Mouse (Mus musculus) lung, postnatal 0 days (tissue): ENCODE measurements around the gene Asic3. TPM values are rescaled to one million over a fixed set of nuclear protein-coding genes. Genes with fewer than 3 reads are reported as not detected.
A peak's percentile ranks its signal among the peaks of the same experiment; 100 is the strongest.

Experiments
- ATAC-seq: fragments of 200-750 bp; cut with Nextera tagmentation; 2 replicates; pipeline ENCODE4 v1.8.0; 2017; ENCODE audit warnings: moderate library complexity
- DNase-seq: peaks from one replicate; pipeline ENCODE4 v3.0.0-alpha.2; 2016; ENCODE audit warnings: low spot score
- H3K27ac ChIP-seq: fragments of 300-500 bp; sonication (generic); 2 replicates; pipeline ENCODE4 v1.5.1; 2014; ENCODE audit warnings: antibody characterized with exemption, mild to moderate bottlenecking, low read length, mixed read lengths
- H3K27me3 ChIP-seq: fragments of 300-500 bp; sonication (generic); replicated peaks from 2 replicates; pipeline ENCODE4 v1.6.1; 2014; ENCODE audit warnings: low read length, mixed read lengths; ENCODE audit not compliant: insufficient read depth
- H3K36me3 ChIP-seq: fragments of 300-500 bp; sonication (generic); 2 replicates; pipeline ENCODE4 v1.6.1; 2014; ENCODE audit warnings: low read length, mixed read lengths; ENCODE audit not compliant: insufficient read depth
- H3K4me1 ChIP-seq: fragments of 300-500 bp; sonication (generic); 2 replicates; pipeline ENCODE4 v1.6.1; 2014; ENCODE audit warnings: antibody characterized with exemption, low read depth, low read length, mixed read lengths; ENCODE audit not compliant: insufficient read depth
- H3K4me2 ChIP-seq: fragments of 300-500 bp; sonication (generic); replicated peaks from 2 replicates; pipeline ENCODE4 v1.6.1; 2014; ENCODE audit warnings: low read depth, mild to moderate bottlenecking, low read length, moderate library complexity, mixed read lengths
- H3K4me3 ChIP-seq: fragments of 300-500 bp; sonication (generic); 2 replicates; pipeline ENCODE4 v1.5.1; 2014; ENCODE audit warnings: low read depth, low read length
- H3K9ac ChIP-seq: fragments of 300-500 bp; sonication (generic); replicated peaks from 2 replicates; pipeline ENCODE4 v1.6.1; 2014; ENCODE audit warnings: low read depth, mild to moderate bottlenecking
- H3K9me3 ChIP-seq: fragments of 300-500 bp; sonication (generic); 2 replicates; pipeline ENCODE4 v1.6.1; 2016; ENCODE audit warnings: low read length, mixed read lengths
- CTCF ChIP-seq: IDR thresholded peaks from 2 replicates; pipeline ENCODE4 v1.5.1; 2016; ENCODE audit warnings: antibody characterized with exemption, mild to moderate bottlenecking
- EP300 ChIP-seq: IDR thresholded peaks from 2 replicates; pipeline ENCODE4 v1.6.1; 2016; ENCODE audit warnings: antibody characterized with exemption, mild to moderate bottlenecking, control low read depth
- WGBS: fragments of 180-500 bp; shearing (Covaris S2); extraction: QIAGEN DNeasy Blood & Tissue Kit; methylation state at CpG from one replicate; pipeline ENCODE4 v1.1.7; 2014; 5-methylcytosine and 5-hydroxymethylcytosine counted together
- polyA plus RNA-seq: library from polyadenylated mRNA; unstranded; fragments of >200 nt; fragmentation: Nextera tagmentation; extraction: Ambion mirVana; gene quantifications from 2 replicates; pipeline ENCODE4 v1.2.1, GENCODE M21; 2015

Gene Asic3
- polyA plus RNA-seq, 1 experiment from 2014 or later = 0.07 TPM

DNA sequence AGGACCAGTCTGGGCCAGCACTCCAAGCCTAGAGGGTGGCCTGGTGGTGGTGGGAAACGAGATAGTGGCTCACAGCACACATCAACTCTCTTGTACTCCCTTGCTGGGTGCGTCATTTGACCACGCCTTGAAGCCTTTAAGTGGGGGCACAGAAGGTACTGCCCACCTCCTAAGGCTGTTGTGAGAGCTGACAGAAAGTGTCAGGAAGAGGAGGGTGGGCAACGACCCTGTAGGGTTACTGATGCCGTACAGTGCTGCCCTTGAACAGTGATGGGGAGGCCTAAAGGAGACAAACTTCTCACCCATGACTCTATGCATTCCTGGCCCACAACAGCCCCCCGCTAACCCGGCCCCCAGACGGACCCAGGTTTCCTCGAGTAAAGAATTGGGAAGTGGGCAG, 46.8 kb upstream of the Asic3 start:
- no peaks in the 10 kb centered on the region for H3K36me3 ChIP-seq
- H3K27me3 ChIP-seq = no peaks in the 10 kb centered on the region
- no peak for DNase-seq
- H3K4me2 ChIP-seq = peak overlapping the region; percentile 50; the same call in 1 of the 2 replicates
- H3K4me1 ChIP-seq = no peaks in the 10 kb centered on the region
- H3K9ac ChIP-seq = no peak overlapping the region
- no peak for ATAC-seq
- TF ChIP-seq CTCF (no peak), EP300 (no peak)
- WGBS = 79% methylated on average over 9 of the region's 9 CpGs
- no peak overlapping the region for H3K4me3 ChIP-seq
- H3K27ac ChIP-seq = no peak overlapping the region
- H3K9me3 ChIP-seq = no peaks in the 10 kb centered on the region

DNA sequence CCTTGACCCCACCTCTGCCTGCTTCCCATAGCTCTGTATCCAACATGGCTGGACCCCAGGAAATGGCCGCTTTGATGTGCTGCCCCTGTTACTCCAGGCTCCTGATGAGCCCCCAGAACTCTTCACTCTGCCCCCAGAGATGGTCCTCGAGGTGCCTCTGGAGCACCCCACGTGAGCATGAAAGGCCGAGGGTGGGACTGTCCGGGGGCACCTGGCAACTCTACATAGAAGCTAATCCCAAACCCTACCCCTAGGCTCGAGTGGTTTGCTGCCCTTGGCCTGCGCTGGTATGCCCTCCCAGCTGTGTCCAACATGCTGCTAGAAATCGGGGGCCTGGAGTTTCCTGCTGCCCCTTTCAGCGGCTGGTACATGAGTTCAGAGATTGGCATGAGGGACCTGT, 43.4 kb upstream of the Asic3 start:
- no peak for TF ChIP-seq CTCF
- no peak for TF ChIP-seq EP300
- Histone ChIP-seq H3K4me2 (no peak overlapping the region), H3K9ac (no peak overlapping the region), H3K27ac (no peak overlapping the region), H3K4me1 (no peaks in the 10 kb centered on the region), H3K36me3 (no peaks in the 10 kb centered on the region), H3K9me3 (no peaks in the 10 kb centered on the region), H3K27me3 (no peaks in the 10 kb centered on the region), H3K4me3 (no peak overlapping the region)
- 80% methylated on average over 9 of the region's 9 CpGs for WGBS
- ATAC-seq (no peak), DNase-seq (no peak)

DNA sequence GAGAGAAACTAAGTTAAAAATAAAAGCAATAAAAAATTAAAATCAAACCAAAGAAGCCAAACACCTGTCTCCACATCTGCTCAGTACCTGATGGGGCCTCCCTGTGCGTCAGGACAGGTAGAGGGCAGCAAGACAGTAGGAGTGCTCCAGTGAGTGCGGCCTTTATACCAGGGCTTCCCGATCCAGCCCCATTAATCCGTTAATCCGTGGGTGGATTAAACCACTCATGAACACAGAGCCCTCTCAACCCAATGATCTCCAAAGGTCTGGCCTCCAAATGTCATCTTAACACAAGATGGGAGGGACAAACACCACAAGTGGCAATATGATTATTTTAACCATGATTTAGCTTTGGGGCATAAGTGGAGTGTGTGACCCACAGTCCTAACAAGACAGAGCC, 39.4 kb upstream of the Asic3 start:
- no peak for ATAC-seq
- no peaks in the 10 kb centered on the region for H3K4me1 ChIP-seq
- H3K36me3 ChIP-seq = no peaks in the 10 kb centered on the region
- WGBS = 87% methylated on average over 5 of the region's 5 CpGs
- H3K9me3 ChIP-seq = no peaks in the 10 kb centered on the region
- DNase-seq = no peak
- H3K27me3 ChIP-seq = no peaks in the 10 kb centered on the region
- H3K9ac ChIP-seq = no peak overlapping the region
- H3K4me3 ChIP-seq = no peak overlapping the region
- no peak overlapping the region for H3K27ac ChIP-seq
- TF ChIP-seq EP300 = no peak
- no peak overlapping the region for H3K4me2 ChIP-seq

DNA sequence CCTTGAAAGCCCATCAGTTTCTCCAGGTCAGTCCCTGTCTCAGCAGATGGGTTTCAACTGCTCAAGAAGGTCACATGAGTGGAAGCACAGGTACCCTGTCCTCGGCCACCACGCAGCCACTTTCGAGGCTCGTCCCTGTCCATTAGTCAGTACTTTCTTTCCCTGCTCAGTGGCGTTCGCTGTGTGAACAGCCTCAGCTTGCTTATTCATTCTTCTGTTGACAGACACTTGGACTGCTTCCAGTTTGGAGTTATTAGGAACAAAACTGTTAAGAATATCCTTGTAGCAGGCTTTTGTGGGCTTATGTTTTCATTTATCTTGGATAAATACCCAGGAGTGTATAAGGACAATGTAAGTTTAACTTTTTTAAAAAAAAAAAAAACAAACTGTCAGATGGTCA, 39.0 kb upstream of the Asic3 start:
- no peak overlapping the region for H3K9ac ChIP-seq
- 33% methylated on average over 6 of the region's 6 CpGs for WGBS
- no peaks in the 10 kb centered on the region for H3K27me3 ChIP-seq
- H3K4me1 ChIP-seq = no peaks in the 10 kb centered on the region
- TF ChIP-seq CTCF (no peak), EP300 (no peak)
- H3K4me3 ChIP-seq = no peak overlapping the region
- peak; percentile 39 for DNase-seq
- no peaks in the 10 kb centered on the region for H3K36me3 ChIP-seq
- H3K9me3 ChIP-seq = no peaks in the 10 kb centered on the region
- H3K4me2 ChIP-seq = no peak overlapping the region
- H3K27ac ChIP-seq = no peak overlapping the region
- no peak for ATAC-seq

DNA sequence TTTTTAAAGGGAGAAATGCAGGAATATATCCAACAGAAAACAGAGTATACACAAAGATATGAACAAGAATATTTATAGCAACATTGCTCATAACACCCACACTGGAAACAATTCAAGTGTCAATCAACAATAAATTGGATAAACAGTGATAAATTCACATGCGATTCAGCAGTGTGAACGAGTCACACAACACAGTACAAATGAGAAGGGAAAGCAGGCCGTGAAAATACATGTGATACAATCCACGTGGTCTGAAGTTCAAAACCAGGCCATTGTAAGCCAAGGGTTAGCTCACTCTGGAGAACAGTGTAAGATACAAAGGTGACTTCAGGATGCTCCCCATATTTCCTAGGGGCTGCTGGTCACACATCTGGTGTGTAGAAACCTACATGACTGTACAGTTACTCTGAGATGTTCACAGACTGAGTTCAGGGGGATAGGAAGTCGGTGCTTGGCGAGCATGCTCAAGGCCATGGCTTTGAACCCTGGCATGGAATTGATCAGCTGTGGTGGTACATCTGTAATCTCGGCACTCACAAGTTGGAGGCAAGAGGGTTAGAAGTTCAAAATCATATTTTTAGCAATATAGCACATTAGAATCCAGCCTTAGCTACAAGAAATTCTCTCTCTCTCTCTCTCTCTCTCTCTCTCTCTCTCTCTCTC, 38.4 kb upstream of the Asic3 start:
- no peaks in the 10 kb centered on the region for H3K9me3 ChIP-seq
- no peak overlapping the region for H3K4me2 ChIP-seq
- H3K36me3 ChIP-seq = no peaks in the 10 kb centered on the region
- H3K27me3 ChIP-seq = no peaks in the 10 kb centered on the region
- no peaks in the 10 kb centered on the region for H3K4me1 ChIP-seq
- no peak overlapping the region for H3K9ac ChIP-seq
- WGBS = 68% methylated on average over 7 of the region's 7 CpGs
- DNase-seq (no peak), ATAC-seq (no peak)
- TF ChIP-seq CTCF (no peak), EP300 (no peak)
- H3K4me3 ChIP-seq = no peak overlapping the region
- H3K27ac ChIP-seq = no peak overlapping the region

DNA sequence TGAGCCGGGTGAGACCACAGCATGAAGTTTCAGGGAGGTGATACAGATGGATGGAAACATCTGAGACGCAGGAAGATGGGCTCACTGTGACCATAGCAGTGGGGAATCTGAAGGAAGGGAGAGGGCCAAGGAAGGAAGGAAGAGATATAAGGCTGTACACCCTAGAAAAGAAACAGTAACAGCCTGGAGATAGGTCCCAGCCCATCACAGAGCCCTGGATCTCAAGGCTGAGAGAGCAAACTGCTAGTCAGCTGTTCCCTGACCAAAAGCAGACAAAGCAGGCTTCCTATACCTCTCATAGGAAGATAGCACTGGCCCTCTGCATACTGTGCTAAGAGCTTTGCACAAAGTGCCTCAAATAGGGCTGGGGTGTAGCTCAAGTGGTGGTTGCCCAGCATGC, 34.5 kb upstream of the Asic3 start:
- Histone ChIP-seq H3K9ac (no peak overlapping the region), H3K27ac (no peak overlapping the region), H3K9me3 (no peaks in the 10 kb centered on the region), H3K4me3 (no peak overlapping the region), H3K36me3 (no peaks in the 10 kb centered on the region), H3K4me1 (peaks cover 9% of the 10 kb centered on the region), H3K27me3 (no peaks in the 10 kb centered on the region), H3K4me2 (no peak overlapping the region)
- no peak for TF ChIP-seq EP300
- no peak for TF ChIP-seq CTCF
- 68% methylated on average over 2 of the region's 2 CpGs for WGBS
- ATAC-seq (no peak), DNase-seq (no peak)

DNA sequence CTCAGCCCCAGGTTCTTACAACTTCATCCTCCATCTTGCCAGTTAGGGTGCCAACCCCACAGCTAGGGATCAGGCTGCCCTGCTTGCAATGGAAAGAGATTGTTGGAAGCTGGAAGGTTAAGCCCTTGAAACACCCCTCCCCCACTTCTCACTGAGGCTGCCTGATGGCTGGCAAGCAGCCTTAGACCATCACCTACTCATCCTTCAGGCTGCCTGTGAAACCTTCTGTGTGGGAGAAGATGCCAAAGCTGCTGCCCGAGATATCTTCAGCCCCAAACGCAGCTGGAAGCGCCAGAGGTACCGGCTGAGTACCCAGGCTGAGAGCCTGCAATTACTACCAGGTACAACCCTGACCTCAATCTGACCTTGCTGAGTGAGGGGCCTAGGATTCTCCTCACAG, 33.7 kb upstream of the Asic3 start:
- 56% methylated on average over 4 of the region's 4 CpGs for WGBS
- no peak for ATAC-seq
- no peak overlapping the region for H3K4me2 ChIP-seq

More for the DNA sequence above, 33.7 kb upstream of the Asic3 start:
- no peaks in the 10 kb centered on the region for H3K27me3 ChIP-seq
- H3K27ac ChIP-seq = no peak overlapping the region
- H3K4me3 ChIP-seq = no peak overlapping the region
- DNase-seq = no peak
- H3K9ac ChIP-seq = no peak overlapping the region
- TF ChIP-seq EP300 (no peak), CTCF (no peak)
- peaks cover 14% of the 10 kb centered on the region for H3K4me1 ChIP-seq
- no peaks in the 10 kb centered on the region for H3K36me3 ChIP-seq
- no peaks in the 10 kb centered on the region for H3K9me3 ChIP-seq
